15 mouse cellular contexts compared by ENCODE assay signal in genomic region chr7:111263302-111263701, GRCm38 (mm10).
A peak's percentile ranks its signal among the peaks of the same experiment; 100 is the strongest.
DNase-seq lines count a peak whose midpoint lies in the region; ATAC-seq and TF ChIP-seq lines count a peak whose summit lies in the region.
"Had no signal": no experiment of that assay in that cellular context is flagged by ENCODE, and none has a peak within 500 bp of the region (broad histone marks: within the 10 kb centered on the region; RNA-seq: fewer than 3 reads in every experiment).

No protein-coding gene starts in this region.

- WGBS in liver, postnatal 0 days (ENCODE audit: insufficient replicate concordance), result 80% methylated on average over 1 of the region's 1 CpGs
- WGBS in liver, embryonic 12.5 days (ENCODE audit: insufficient replicate concordance), result 54% methylated on average over 1 of the region's 1 CpGs

- TF ChIP-seq EP300 in liver, postnatal 0 days (IDR thresholded peaks at IDR 0.05; ENCODE audit: low read depth), result no peak

- no peaks in the 10 kb centered on the region for H3K27me3 ChIP-seq in liver, postnatal 0 days (ENCODE audit: insufficient read depth, low read length)
- H3K27me3 ChIP-seq in liver, embryonic 12.5 days (replicated peaks), result no peaks in the 10 kb centered on the region
- no peaks in the 10 kb centered on the region for H3K27me3 ChIP-seq in E14TG2a.4 (ENCODE audit: insufficient read depth, low read length)
- H3K27me3 ChIP-seq: forebrain, embryonic 13.5 days had no signal

- no peak overlapping the region for H3K4me2 ChIP-seq in liver, postnatal 0 days (ENCODE audit: low read depth, low read length)
- no peak overlapping the region for H3K4me2 ChIP-seq in liver, embryonic 12.5 days
- H3K4me2 ChIP-seq: forebrain, embryonic 13.5 days; liver, embryonic 11.5 days had no signal

- H3K4me1 ChIP-seq in liver, postnatal 0 days (ENCODE audit: insufficient read depth), result no peaks in the 10 kb centered on the region
- no peaks in the 10 kb centered on the region for H3K4me1 ChIP-seq in liver, embryonic 12.5 days
- no peaks in the 10 kb centered on the region for H3K4me1 ChIP-seq in E14TG2a.4 (replicated peaks; ENCODE audit: low read depth, low read length)
- H3K4me1 ChIP-seq: embryonic facial prominence, embryonic 10.5 days; forebrain, embryonic 13.5 days had no signal

- no peaks in the 10 kb centered on the region for H3K36me3 ChIP-seq in liver, postnatal 0 days (replicated peaks; ENCODE audit: insufficient read depth, low read length)
- no peaks in the 10 kb centered on the region for H3K36me3 ChIP-seq in liver, embryonic 12.5 days
- H3K36me3 ChIP-seq in E14TG2a.4 (ENCODE audit: insufficient read depth, low read length), result no peaks in the 10 kb centered on the region
- H3K36me3 ChIP-seq: embryonic facial prominence, embryonic 10.5 days had no signal

- H3K9me3 ChIP-seq in liver, postnatal 0 days (ENCODE audit: low read length), result no peaks in the 10 kb centered on the region
- no peaks in the 10 kb centered on the region for H3K9me3 ChIP-seq in liver, embryonic 12.5 days (replicated peaks)
- H3K9me3 ChIP-seq in E14TG2a.4 (ENCODE audit: low read length), result peaks cover 15% of the 10 kb centered on the region
- H3K9me3 ChIP-seq: embryonic facial prominence, embryonic 10.5 days; forebrain, embryonic 13.5 days had no signal

- ATAC-seq in CD4-positive, CD25-positive, alpha-beta regulatory T cell, adult 4 months, result no peak
- ATAC-seq in liver, postnatal 0 days, result no peak
- ATAC-seq in liver, embryonic 12.5 days, result no peak
- peak; percentile 35; the same call in 1 of the 2 replicates for ATAC-seq in erythroblast, adult 5-6 weeks (replicated peaks; ENCODE audit: low FRiP score, poor library complexity, severe bottlenecking)
- ATAC-seq: forebrain, embryonic 13.5 days had no signal

- no peak overlapping the region for H3K4me3 ChIP-seq in liver, postnatal 0 days (ENCODE audit: low read depth, low read length)
- H3K4me3 ChIP-seq in liver, embryonic 12.5 days, result no peak overlapping the region
- no peak overlapping the region for H3K4me3 ChIP-seq in E14TG2a.4 (replicated peaks; ENCODE audit: low read length)
- H3K4me3 ChIP-seq: embryonic facial prominence, embryonic 10.5 days; forebrain, embryonic 13.5 days had no signal

- H3K9ac ChIP-seq in liver, postnatal 0 days (replicated peaks), result no peak overlapping the region
- no peak overlapping the region for H3K9ac ChIP-seq in liver, embryonic 12.5 days
- H3K9ac ChIP-seq: forebrain, embryonic 13.5 days had no signal

- DNase-seq in CD4-positive, CD25-positive, alpha-beta regulatory T cell, adult 2 months (ENCODE audit: low read depth, low spot score), result peak; percentile 19
- DNase-seq in liver, postnatal 0 days, result no peak
- DNase-seq in embryo, embryonic 10 days (ENCODE audit: low spot score), result no peak
- no peak for DNase-seq in cerebellum, postnatal 36 days
- DNase-seq: adrenal gland, postnatal 25 days; cerebellum, adult 8-10 months; gastrocnemius, postnatal 14 days; kidney, postnatal 4 days had no signal

- TF ChIP-seq CTCF in liver, postnatal 0 days (IDR thresholded peaks at IDR 0.05; ENCODE audit: low read depth), result peak; percentile 54
- TF ChIP-seq CTCF in E14TG2a.4 (conservative IDR thresholded peaks at IDR 0.05; ENCODE audit: low read length), result peak; percentile 33

- H3K27ac ChIP-seq in liver, postnatal 0 days (ENCODE audit: low read depth), result no peak overlapping the region
- no peak overlapping the region for H3K27ac ChIP-seq in liver, embryonic 12.5 days
- H3K27ac ChIP-seq: embryonic facial prominence, embryonic 10.5 days; forebrain, embryonic 13.5 days had no signal
